Mouse (Mus musculus): ENCODE measurements around the gene Gstt4. TPM values are rescaled to one million over a fixed set of nuclear protein-coding genes. Genes with fewer than 3 reads are reported as not detected.
A peak's percentile ranks its signal among the peaks of the same experiment; 100 is the strongest.

The Gstt4 gene
- polyA plus RNA-seq, 1 experiment: not detected

GRCm38 (mm10) chr10:75839092-75839491 is 16.7 kb upstream of the Gstt4 start:
- TF ChIP-seq POLR2A (IDR thresholded peaks at IDR 0.05; ENCODE audit: borderline replicate concordance, extremely low read depth, low read depth, low read length): no peak
- WGBS: 80% methylated on average over 10 of the region's 10 CpGs
- no peak overlapping the region for H3K4me3 ChIP-seq (replicated peaks; ENCODE audit: extremely low read depth, low read depth, low read length)
- peaks cover 4% of the 10 kb centered on the region for H3K4me1 ChIP-seq (ENCODE audit: control insufficient read depth, insufficient read depth, low read length)
- no peak for DNase-seq

GRCm38 (mm10) chr10:75837248-75837759 is 15.0 kb upstream of the Gstt4 start, which contains the start of gene Gstt2:
TSS of gene Gstt2 (minus strand) at chr10:75837424.
- TF ChIP-seq CTCF (IDR thresholded peaks at IDR 0.05; ENCODE audit: insufficient read depth, low read length): peak; percentile 22; the same call in 1 of the 2 replicates
- peak; percentile 64; the same call in 1 of the 2 replicates for TF ChIP-seq POLR2A (IDR thresholded peaks at IDR 0.05; ENCODE audit: borderline replicate concordance, extremely low read depth, low read depth, low read length)
- DNase-seq: peak; percentile 90
- Histone ChIP-seq H3K4me1 (ENCODE audit: control insufficient read depth, insufficient read depth, low read length) (peaks cover 4% of the 10 kb centered on the region), H3K4me3 (replicated peaks; ENCODE audit: extremely low read depth, low read depth, low read length) (peak within 1 kb of the TSS; percentile 80)
- WGBS: under 1% methylated on average over 21 of the region's 21 CpGs

- WGBS: 11% methylated on average over 10 of the region's 10 CpGs
- peak overlapping the region; percentile 26 for H3K4me3 ChIP-seq (replicated peaks; ENCODE audit: extremely low read depth, low read depth, low read length)
- DNase-seq: peak; percentile 19
- H3K4me1 ChIP-seq (ENCODE audit: control insufficient read depth, insufficient read depth, low read length): peaks cover 4% of the 10 kb centered on the region
- TF ChIP-seq CTCF (IDR thresholded peaks at IDR 0.05; ENCODE audit: insufficient read depth, low read length): no peak
- TF ChIP-seq POLR2A (IDR thresholded peaks at IDR 0.05; ENCODE audit: borderline replicate concordance, extremely low read depth, low read depth, low read length): no peak
Measured at GRCm38 (mm10) chr10:75835761-75836531, 13.6 kb upstream of the Gstt4 start.

- peak; percentile 61 for DNase-seq
- 3% methylated on average over 10 of the region's 10 CpGs for WGBS
- TF ChIP-seq POLR2A (IDR thresholded peaks at IDR 0.05; ENCODE audit: borderline replicate concordance, extremely low read depth, low read depth, low read length) (peak; percentile 46; the same call in 1 of the 2 replicates), CTCF (IDR thresholded peaks at IDR 0.05; ENCODE audit: insufficient read depth, low read length) (no peak)
- peaks cover 4% of the 10 kb centered on the region for H3K4me1 ChIP-seq (ENCODE audit: control insufficient read depth, insufficient read depth, low read length)
- H3K4me3 ChIP-seq (replicated peaks; ENCODE audit: extremely low read depth, low read depth, low read length): peak overlapping the region; percentile 56
Measured at GRCm38 (mm10) chr10:75835307-75835706, 13.0 kb upstream of the Gstt4 start.

GRCm38 (mm10) chr10:75834721-75835120 is 12.4 kb upstream of the Gstt4 start:
- no peak for TF ChIP-seq CTCF (IDR thresholded peaks at IDR 0.05; ENCODE audit: insufficient read depth, low read length)
- TF ChIP-seq POLR2A (IDR thresholded peaks at IDR 0.05; ENCODE audit: borderline replicate concordance, extremely low read depth, low read depth, low read length): no peak
- DNase-seq: no peak
- H3K4me1 ChIP-seq (ENCODE audit: control insufficient read depth, insufficient read depth, low read length): peaks cover 4% of the 10 kb centered on the region
- H3K4me3 ChIP-seq (replicated peaks; ENCODE audit: extremely low read depth, low read depth, low read length): peak overlapping the region; percentile 69
- WGBS: 11% methylated on average over 9 of the region's 9 CpGs

GRCm38 (mm10) chr10:75834250-75834649 is 11.9 kb upstream of the Gstt4 start:
- peak overlapping the region; percentile 69 for H3K4me3 ChIP-seq (replicated peaks; ENCODE audit: extremely low read depth, low read depth, low read length)
- WGBS: under 1% methylated on average over 21 of the region's 21 CpGs
- DNase-seq: peak; percentile 82
- TF ChIP-seq CTCF (IDR thresholded peaks at IDR 0.05; ENCODE audit: insufficient read depth, low read length): no peak
- peak; percentile 80 for TF ChIP-seq POLR2A (IDR thresholded peaks at IDR 0.05; ENCODE audit: borderline replicate concordance, extremely low read depth, low read depth, low read length)
- peaks cover 4% of the 10 kb centered on the region for H3K4me1 ChIP-seq (ENCODE audit: control insufficient read depth, insufficient read depth, low read length)

- DNase-seq: peak; percentile 49
- 6% methylated on average over 21 of the region's 21 CpGs for whole genome bisulfite sequencing
- Histone ChIP-seq H3K4me3 (replicated peaks; ENCODE audit: extremely low read depth, low read depth, low read length) (peak overlapping the region; percentile 69), H3K4me1 (ENCODE audit: control insufficient read depth, insufficient read depth, low read length) (peaks cover 4% of the 10 kb centered on the region)
- TF ChIP-seq POLR2A (IDR thresholded peaks at IDR 0.05; ENCODE audit: borderline replicate concordance, extremely low read depth, low read depth, low read length) (no peak), CTCF (IDR thresholded peaks at IDR 0.05; ENCODE audit: insufficient read depth, low read length) (no peak)
Measured at GRCm38 (mm10) chr10:75833456-75834080, 11.2 kb upstream of the Gstt4 start.

- Histone ChIP-seq H3K4me1 (ENCODE audit: control insufficient read depth, insufficient read depth, low read length) (peaks cover 6% of the 10 kb centered on the region), H3K4me3 (replicated peaks; ENCODE audit: extremely low read depth, low read depth, low read length) (no peak overlapping the region)
- TF ChIP-seq CTCF (IDR thresholded peaks at IDR 0.05; ENCODE audit: insufficient read depth, low read length): peak; percentile 97
- TF ChIP-seq POLR2A (IDR thresholded peaks at IDR 0.05; ENCODE audit: borderline replicate concordance, extremely low read depth, low read depth, low read length): no peak
- 64% methylated on average over 13 of the region's 13 CpGs for WGBS
- peak; percentile 77 for DNase-seq
Measured at GRCm38 (mm10) chr10:75832272-75832895, 10.0 kb upstream of the Gstt4 start.

- WGBS: 72% methylated on average over 2 of the region's 2 CpGs
- no peak for TF ChIP-seq CTCF (IDR thresholded peaks at IDR 0.05; ENCODE audit: insufficient read depth, low read length)
- TF ChIP-seq POLR2A (IDR thresholded peaks at IDR 0.05; ENCODE audit: borderline replicate concordance, extremely low read depth, low read depth, low read length): no peak
- DNase-seq: no peak
- Histone ChIP-seq H3K4me1 (ENCODE audit: control insufficient read depth, insufficient read depth, low read length) (peaks cover 4% of the 10 kb centered on the region; the same call in 1 of the 2 replicates), H3K4me3 (replicated peaks; ENCODE audit: extremely low read depth, low read depth, low read length) (no peak overlapping the region)
Measured at GRCm38 (mm10) chr10:75830275-75830670, 7.9 kb upstream of the Gstt4 start.

Data from lung, adult 2 months (tissue).